Comparison of ENCODE assay signal across 8 mouse cellular contexts in genomic region chr12:35533748-35534113, GRCm38 (mm10). TPM values are rescaled to one million over a fixed set of nuclear protein-coding genes. Genes with fewer than 3 reads are reported as not detected.
A peak's percentile ranks its signal among the peaks of the same experiment; 100 is the strongest.
DNase-seq lines count a peak whose midpoint lies in the region; ATAC-seq and TF ChIP-seq lines count a peak whose summit lies in the region.
"Had no signal": no experiment of that assay in that cellular context is flagged by ENCODE, and none has a peak within 500 bp of the region (broad histone marks: within the 10 kb centered on the region; RNA-seq: fewer than 3 reads in every experiment).

No protein-coding gene starts in this region.

- H3K4me3 ChIP-seq in lung, postnatal 0 days (ENCODE audit: low read depth, low read length), result peak overlapping the region; percentile 69
- H3K4me3 ChIP-seq in forebrain, embryonic 12.5 days (replicated peaks), result peak overlapping the region; percentile 77
- peak overlapping the region; percentile 75 for H3K4me3 ChIP-seq in limb, embryonic 14.5 days (replicated peaks; ENCODE audit: low read length)
- peak overlapping the region; percentile 79 for H3K4me3 ChIP-seq in stomach, embryonic 15.5 days (replicated peaks)

- H3K27ac ChIP-seq in lung, postnatal 0 days (ENCODE audit: low read length), result peak overlapping the region; percentile 90
- H3K27ac ChIP-seq in forebrain, embryonic 12.5 days, result no peak overlapping the region
- H3K27ac ChIP-seq in limb, embryonic 14.5 days (replicated peaks; ENCODE audit: low read depth, low read length), result no peak overlapping the region
- peak overlapping the region; percentile 86; the same call in 1 of the 2 replicates for H3K27ac ChIP-seq in stomach, embryonic 15.5 days

- H3K4me1 ChIP-seq in lung, postnatal 0 days (ENCODE audit: insufficient read depth, low read depth, low read length), result no peaks in the 10 kb centered on the region; the same call in 1 of the 2 replicates
- H3K4me1 ChIP-seq in forebrain, embryonic 12.5 days, result peaks cover 6% of the 10 kb centered on the region
- H3K4me1 ChIP-seq in limb, embryonic 14.5 days (ENCODE audit: control insufficient read depth, insufficient read depth, low read length), result no peaks in the 10 kb centered on the region; the same call in 1 of the 2 replicates
- H3K4me1 ChIP-seq in stomach, embryonic 15.5 days, result peaks cover 2% of the 10 kb centered on the region; the same call in 1 of the 2 replicates

- TF ChIP-seq CTCF in lung, postnatal 0 days (IDR thresholded peaks at IDR 0.05), result no peak

- peak overlapping the region; percentile 57 for H3K9ac ChIP-seq in lung, postnatal 0 days (replicated peaks; ENCODE audit: low read depth)
- no peak overlapping the region for H3K9ac ChIP-seq in forebrain, embryonic 12.5 days
- H3K9ac ChIP-seq in limb, embryonic 14.5 days (ENCODE audit: low read depth, low read length, severe bottlenecking), result no peak overlapping the region; the same call in 1 of the 2 replicates
- peak overlapping the region; percentile 83; the same call in 1 of the 2 replicates for H3K9ac ChIP-seq in stomach, embryonic 15.5 days

- no peaks in the 10 kb centered on the region for H3K27me3 ChIP-seq in lung, postnatal 0 days (replicated peaks; ENCODE audit: insufficient read depth, low read length)
- peaks cover 8% of the 10 kb centered on the region for H3K27me3 ChIP-seq in forebrain, embryonic 12.5 days
- 0 out of 2 replicates have a peak, but pooled peaks cover 12% of the 10 kb centered on the region for H3K27me3 ChIP-seq in limb, embryonic 14.5 days (ENCODE audit: control insufficient read depth, insufficient read depth, low read length)
- no peaks in the 10 kb centered on the region for H3K27me3 ChIP-seq in stomach, embryonic 15.5 days (replicated peaks)

- ATAC-seq in lung, postnatal 0 days, result no peak
- no peak for ATAC-seq in forebrain, embryonic 12.5 days (ENCODE audit: low FRiP score)
- no peak for ATAC-seq in limb, embryonic 14.5 days (ENCODE audit: low FRiP score, low read depth)
- no peak for ATAC-seq in stomach, embryonic 15.5 days (ENCODE audit: insufficient read depth, low FRiP score, low read depth)
- ATAC-seq in monocyte, adult 5-6 weeks (replicated peaks; ENCODE audit: insufficient number of reproducible peaks, low FRiP score, low TSS enrichment, poor library complexity, severe bottlenecking), result no peak

- TF ChIP-seq EP300 in lung, postnatal 0 days (IDR thresholded peaks at IDR 0.05), result no peak

- DNase-seq in lung, postnatal 0 days (ENCODE audit: low spot score), result no peak
- DNase-seq in lung, postnatal 25 days (ENCODE audit: low spot score), result no peak
- DNase-seq in limb, embryonic 14.5 days (ENCODE audit: low spot score), result no peak
- no peak for DNase-seq in embryo, embryonic 10.5 days (ENCODE audit: low spot score)
- DNase-seq: adrenal gland, postnatal 14 days had no signal

- peak overlapping the region; percentile 87 for H3K4me2 ChIP-seq in lung, postnatal 0 days (replicated peaks; ENCODE audit: low read depth, low read length)
- H3K4me2 ChIP-seq in forebrain, embryonic 12.5 days, result peak overlapping the region; percentile 100
- peak overlapping the region; percentile 100 for H3K4me2 ChIP-seq in limb, embryonic 14.5 days (replicated peaks; ENCODE audit: low read depth, low read length, severe bottlenecking)
- peak overlapping the region; percentile 76 for H3K4me2 ChIP-seq in stomach, embryonic 15.5 days

- no peaks in the 10 kb centered on the region for H3K36me3 ChIP-seq in lung, postnatal 0 days (ENCODE audit: insufficient read depth, low read length)
- no peaks in the 10 kb centered on the region for H3K36me3 ChIP-seq in forebrain, embryonic 12.5 days (replicated peaks)
- H3K36me3 ChIP-seq in limb, embryonic 14.5 days (ENCODE audit: control insufficient read depth, insufficient read depth, low read length), result no peaks in the 10 kb centered on the region
- H3K36me3 ChIP-seq in stomach, embryonic 15.5 days, result no peaks in the 10 kb centered on the region

- no peaks in the 10 kb centered on the region for H3K9me3 ChIP-seq in lung, postnatal 0 days (ENCODE audit: low read length)
- no peaks in the 10 kb centered on the region for H3K9me3 ChIP-seq in forebrain, embryonic 12.5 days
- no peaks in the 10 kb centered on the region for H3K9me3 ChIP-seq in limb, embryonic 14.5 days (ENCODE audit: control insufficient read depth, low read length)
- H3K9me3 ChIP-seq in stomach, embryonic 15.5 days, result no peaks in the 10 kb centered on the region

- no peak for TF ChIP-seq POLR2A in limb, embryonic 14.5 days (IDR thresholded peaks at IDR 0.05; ENCODE audit: borderline replicate concordance, extremely low read depth, insufficient read depth, insufficient read length)

RNA-seq across cellular contexts. Expression of gene Ahr, which starts 1.1 kb away (rescaled TPM):
- 25.1 and 33.2 TPM in 2 replicates for polyA plus RNA-seq in lung, postnatal 0 days (2015; fragmentation: Nextera tagmentation; extraction: Ambion mirVana)
- 1.5 and 1.9 TPM in 2 replicates for polyA plus RNA-seq in forebrain, embryonic 12.5 days (2016; fragmentation: Nextera tagmentation; extraction: Ambion mirVana)
- polyA plus RNA-seq in limb, embryonic 14.5 days (2012; rRNA removed), result 10.2 and 10.7 TPM in 2 replicates
- 19.5 and 23.7 TPM in 2 replicates for polyA plus RNA-seq in limb, embryonic 14.5 days (2014; fragmentation: Nextera tagmentation; extraction: Ambion mirVana)
- polyA plus RNA-seq in stomach, embryonic 15.5 days (2015; fragmentation: Nextera tagmentation; extraction: Ambion mirVana), result 15.3 and 16.0 TPM in 2 replicates
- 8.4 to 36.3 TPM (median 31.8 TPM) in 3 replicates for total RNA-seq in monocyte, adult 5-6 weeks (2017)

Comparison
In these comparisons a context has a peak if more than half of its experiments do, and no peak if none do; other contexts are left out.
1. H3K27ac ChIP-seq: peak in lung, postnatal 0 days (single experiment) and stomach, embryonic 15.5 days (single experiment); none in forebrain, embryonic 12.5 days (single experiment) and limb, embryonic 14.5 days (single experiment).
2. H3K9ac ChIP-seq: peak in lung, postnatal 0 days (single experiment) and stomach, embryonic 15.5 days (single experiment); none in forebrain, embryonic 12.5 days (single experiment) and limb, embryonic 14.5 days (single experiment).
3. Peak in every context shown above with its lines, with median percentiles within 50 percentile points of each other: H3K4me2 ChIP-seq and H3K4me3 ChIP-seq.